Mouse (Mus musculus): Measurements from ENCODE around the gene Zp1. TPM values are rescaled to one million over a fixed set of nuclear protein-coding genes. Genes with fewer than 3 reads are reported as not detected.
A peak's percentile ranks its signal among the peaks of the same experiment; 100 is the strongest.

The Zp1 gene
- polyA plus RNA-seq (2017; shearing (Covaris generic)) = not detected

DNA sequence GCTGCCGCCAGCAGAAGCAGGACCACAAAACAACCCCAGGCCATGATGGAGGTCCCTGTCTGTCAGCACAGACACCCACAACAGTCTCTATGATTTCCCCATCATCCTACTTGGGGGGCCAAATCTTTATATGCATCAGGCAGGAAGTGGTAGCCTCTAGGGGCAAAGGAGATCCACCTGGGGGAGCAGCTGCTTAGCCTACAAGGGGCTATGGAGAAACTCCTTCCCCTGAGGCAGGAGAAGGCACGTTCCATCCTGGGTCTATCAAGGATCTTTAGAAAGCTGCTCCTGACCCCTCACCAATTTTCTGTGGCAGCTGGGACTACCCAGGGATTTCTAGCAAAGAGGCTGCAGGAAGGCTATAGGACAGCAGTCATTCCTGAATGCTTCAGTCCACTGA lies at the start of gene Zp1:
Gene Zp1, minus strand, starts transcription at position 101 of the 400 bp plus-strand sequence.
- no peak for ATAC-seq

- ATAC-seq = no peak
Observed at GRCm38 (mm10) chr19:10968578-10968977, 48.1 kb upstream of the Zp1 start.

GRCm38 (mm10) chr19:10965721-10966120 lies 45.3 kb upstream of the Zp1 start:
- ATAC-seq = no peak

GRCm38 (mm10) chr19:10959978-10960346 lies 39.5 kb upstream of the Zp1 start:
- ATAC-seq = no peak

DNA sequence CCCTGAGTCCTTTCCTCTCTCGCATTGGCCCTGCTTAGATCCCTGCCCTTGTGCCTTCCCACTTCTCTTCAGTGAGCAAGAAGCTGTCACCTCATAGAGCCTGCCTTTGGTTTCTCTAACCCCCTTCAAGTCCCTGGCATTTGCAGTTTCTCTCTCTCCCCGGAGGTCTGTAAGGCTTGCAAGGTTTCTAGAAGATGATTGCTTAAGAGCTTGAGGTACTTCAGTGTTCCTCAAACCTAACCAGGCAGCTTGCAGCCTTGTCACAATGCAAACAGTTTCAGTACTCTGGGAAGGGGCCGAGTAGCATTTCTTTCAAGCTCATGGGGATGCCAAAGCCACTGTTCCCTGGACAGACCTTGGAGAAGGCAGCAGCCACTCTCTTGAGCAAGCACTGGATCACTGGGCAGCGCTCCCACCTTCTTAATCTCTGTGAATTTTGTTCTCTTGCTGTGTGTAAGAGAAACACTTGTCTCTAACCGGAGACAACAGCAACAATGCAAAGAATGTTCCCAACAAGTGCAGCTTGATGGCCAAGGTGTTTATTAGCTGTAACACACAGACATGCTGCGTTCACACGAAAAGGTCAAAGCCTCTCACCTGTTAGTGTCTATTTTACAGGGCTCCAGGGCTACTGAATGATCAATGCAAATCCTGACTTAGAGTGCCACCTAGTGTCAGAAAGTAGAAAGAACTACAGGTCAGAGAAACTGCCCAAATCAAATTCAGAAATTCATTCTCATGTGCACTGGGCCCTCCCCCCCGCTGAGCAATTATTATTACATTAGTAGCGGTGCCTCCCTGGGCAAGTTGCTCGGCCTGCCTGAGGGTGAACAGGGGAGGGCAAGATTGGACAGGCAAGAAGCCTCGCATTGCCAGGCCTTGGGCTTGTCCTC lies 38.9 kb upstream of the Zp1 start:
- peak; percentile 68 for ATAC-seq

DNA sequence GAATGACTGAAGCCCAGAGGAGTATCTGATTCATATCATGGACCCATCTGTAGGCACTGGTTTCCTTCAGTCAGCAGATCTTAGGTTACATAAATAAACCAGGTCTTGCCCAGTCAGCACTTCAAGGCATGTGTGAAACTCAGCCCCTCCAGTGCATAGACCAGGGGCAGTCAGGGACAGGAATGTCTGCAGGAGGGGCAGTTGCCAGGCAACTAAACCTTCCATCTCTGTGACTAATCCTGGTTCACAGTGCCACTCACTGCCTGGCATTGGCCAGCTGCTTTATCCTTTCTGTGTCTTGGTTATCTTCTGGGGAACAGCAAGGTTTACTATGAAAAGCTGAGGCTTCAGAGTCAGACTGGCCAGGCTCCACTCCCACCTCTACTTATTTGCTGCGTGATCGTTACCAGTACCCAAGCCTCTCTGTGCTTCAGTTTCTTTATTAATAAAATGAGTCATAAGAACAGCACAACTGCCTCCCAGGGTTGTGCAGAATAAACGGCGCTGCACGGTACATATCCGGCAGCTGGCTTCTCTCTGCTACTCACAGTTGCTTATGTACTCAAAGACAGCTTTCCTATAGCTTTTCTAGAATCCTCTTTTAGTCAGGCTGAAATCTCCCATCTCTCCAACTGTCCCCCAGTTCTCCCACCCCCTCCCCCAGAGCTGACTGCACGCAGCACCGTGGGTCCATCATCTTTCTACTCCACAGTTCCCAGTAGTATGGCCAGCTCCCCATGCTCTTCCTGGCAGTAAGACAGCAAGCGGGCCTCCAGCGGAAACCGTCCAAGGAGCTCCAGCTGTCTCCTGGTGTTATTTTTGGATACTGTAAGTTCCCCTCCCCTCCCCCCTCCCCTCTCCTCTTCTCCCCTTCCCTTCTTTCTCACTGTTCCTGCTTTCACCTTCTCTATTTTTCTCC lies 31.8 kb upstream of the Zp1 start:
- no peak for ATAC-seq

DNA sequence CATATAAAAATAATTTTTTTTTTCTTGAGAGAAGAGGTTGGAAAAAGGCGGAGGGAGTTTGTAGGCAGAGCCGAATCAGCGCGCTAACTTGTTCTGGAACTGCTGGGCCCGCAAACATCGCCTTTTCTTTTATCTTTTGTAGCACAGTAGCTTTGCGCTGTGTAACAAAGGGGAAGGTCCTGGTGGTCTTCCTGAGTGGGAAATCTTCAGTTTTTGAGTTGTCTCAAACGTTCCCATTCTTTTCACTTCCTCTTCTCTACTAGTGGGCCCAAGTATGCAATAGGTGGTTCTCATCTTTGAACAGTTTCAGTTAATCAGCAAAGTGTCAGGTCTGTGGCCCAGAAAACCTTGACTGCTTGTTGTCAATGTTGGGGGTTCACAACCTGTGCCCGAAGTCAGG lies 29.1 kb upstream of the Zp1 start:
- ATAC-seq = no peak

GRCm38 (mm10) chr19:10949112-10949511 lies 28.7 kb upstream of the Zp1 start, which contains the start of gene Ccdc86:
TSS of gene Ccdc86 (minus strand) at chr19:10949266.
- ATAC-seq = peak; percentile 97

DNA sequence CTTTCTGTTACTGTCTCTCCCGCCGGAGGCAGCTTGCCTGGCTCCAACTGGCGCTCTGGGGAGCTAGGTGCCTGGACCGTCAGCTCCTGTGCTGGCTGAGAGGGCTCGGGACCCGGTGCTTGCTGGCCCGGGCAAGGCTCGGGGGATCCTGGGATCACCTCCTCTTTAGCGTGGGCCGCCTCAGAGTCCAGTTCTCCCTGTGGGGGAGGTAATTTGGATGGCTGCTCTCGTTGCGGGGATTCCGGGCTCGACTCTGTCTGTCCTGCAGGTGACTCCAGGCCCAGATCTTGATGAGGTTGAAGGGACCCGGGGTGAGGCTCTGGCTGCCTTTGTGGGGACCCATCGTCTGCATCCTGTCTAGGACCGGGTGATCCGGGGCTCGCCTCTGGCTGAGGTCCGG lies 28.0 kb upstream of the Zp1 start:
- peak; percentile 31 for ATAC-seq

DNA sequence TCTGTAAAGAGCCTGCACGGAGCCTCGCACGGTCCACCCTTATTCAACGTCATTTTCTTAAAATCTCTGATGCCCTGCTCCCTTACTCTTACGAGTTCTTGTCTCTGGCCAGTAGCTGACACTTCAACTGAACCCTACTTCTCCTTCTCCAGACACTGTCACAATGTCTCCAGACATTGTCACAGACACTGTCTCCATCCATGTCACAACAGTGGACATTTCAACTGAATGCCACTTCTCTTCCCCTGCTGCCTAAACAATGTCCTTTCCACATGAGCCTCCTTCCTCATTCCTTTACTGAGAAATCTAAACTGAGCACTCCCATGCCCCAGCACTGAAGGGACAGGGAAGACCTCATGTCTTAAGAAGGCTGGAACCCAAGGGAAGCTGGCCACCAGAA lies 26.8 kb upstream of the Zp1 start:
- ATAC-seq = no peak

DNA sequence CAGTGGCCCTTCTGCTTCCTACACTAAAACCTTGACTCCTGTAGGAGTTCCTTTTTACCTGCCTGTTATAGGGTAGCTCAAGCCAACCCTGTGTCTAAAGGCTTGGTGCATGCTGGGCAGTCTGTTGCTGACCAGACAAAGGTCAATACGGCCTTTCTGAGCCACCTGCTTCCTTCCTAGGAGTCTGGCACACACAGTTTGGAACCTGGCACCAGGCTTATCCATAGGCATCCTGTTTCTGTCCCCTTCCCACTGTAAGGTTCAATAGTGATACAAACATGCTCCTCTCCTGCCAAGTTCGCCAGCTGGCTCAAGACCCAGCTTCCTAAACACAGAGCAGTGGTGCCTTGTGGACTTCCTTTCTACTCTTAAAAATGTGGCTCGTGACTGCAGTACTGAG lies 26.1 kb upstream of the Zp1 start:
- no peak for ATAC-seq

DNA sequence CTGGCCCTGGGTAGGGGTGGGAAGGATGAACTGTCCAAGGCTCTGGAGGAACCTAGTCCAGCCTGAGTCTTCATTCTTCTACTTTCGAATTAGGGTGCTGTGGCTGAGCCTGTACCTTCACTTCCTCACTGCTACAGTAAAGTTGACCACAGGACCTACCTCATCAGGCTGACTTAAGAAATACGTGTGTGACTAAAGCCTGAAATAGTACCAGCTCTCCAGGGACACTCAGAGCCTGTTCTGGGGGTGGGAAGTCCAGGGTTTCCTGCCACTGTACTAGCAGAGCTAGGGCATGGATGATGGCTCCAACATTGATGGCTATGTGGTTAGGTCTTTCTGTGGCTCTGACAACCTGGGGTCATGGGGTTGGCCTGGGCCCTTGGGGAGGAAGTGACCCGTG lies 23.5 kb upstream of the Zp1 start:
- ATAC-seq = no peak

DNA sequence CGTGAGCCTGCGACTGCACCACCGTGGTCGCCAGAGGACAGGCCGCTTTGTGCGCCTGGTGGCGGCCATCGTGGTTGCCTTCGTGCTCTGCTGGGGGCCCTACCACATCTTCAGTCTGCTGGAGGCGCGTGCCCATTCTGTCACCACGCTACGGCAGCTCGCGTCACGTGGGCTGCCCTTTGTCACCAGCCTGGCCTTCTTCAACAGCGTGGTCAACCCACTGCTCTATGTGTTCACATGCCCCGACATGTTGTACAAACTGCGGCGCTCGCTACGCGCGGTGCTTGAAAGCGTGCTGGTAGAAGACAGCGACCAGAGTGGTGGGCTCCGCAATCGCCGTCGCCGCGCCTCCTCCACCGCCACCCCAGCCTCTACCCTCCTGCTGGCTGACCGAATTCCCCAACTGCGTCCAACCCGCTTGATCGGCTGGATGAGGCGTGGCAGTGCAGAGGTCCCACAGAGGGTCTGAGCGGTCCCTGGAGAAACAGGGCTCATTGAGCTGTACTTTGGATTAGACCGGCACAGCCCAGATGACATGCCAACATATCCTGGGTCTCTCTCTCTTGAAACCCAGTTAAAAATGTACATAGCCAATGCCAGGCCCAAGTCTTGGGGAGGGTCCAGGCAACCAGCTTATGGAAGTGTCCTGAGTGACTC lies 20.5 kb upstream of the Zp1 start:
- no peak for ATAC-seq

- ATAC-seq = peak; percentile 61
Observed at GRCm38 (mm10) chr19:10940097-10940800, 19.8 kb upstream of the Zp1 start.

DNA sequence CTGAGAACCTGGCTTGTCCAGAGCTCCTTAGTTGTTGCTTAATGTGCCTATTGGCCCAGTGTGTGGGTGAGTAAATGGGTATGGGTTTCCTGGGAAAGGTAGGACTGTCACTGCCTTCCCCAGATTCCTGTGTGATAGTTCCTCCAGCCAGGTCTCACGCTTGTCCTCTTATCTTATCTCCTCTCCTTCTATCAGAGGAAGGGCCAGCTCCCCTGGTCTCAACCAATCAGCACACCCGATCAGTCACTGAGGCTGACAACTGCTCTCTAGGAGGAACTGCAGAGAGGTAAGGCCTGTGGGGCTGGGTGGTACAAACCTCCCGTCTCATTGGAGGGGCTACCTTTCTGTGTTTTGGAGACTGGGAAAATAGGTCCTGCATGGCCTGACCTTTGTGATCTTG lies 18.3 kb upstream of the Zp1 start:
- ATAC-seq = no peak

DNA sequence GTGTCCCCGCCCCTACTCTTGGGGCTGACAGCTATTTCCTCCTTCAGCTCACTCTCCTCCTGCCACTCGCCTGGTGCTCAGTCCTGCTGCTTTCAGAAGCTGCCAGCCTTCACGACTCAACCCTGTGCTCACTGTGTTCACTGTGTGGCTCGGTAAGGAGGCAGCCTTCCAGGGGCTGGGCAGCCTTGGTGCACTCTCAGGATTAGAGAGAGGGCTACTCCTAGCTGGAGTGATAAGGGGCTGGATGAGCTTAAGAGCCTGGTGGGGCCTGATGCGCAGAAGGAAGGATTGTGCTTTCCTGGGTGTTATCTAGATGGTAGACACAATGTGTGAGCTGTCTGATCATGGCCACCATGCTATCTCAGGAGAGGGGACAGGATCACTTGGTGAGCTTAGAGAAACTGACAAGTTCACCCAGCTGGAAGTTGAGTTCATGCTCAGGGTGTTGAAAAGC lies 16.7 kb upstream of the Zp1 start, which contains the start of gene Ptgdr2:
Gene Ptgdr2, plus strand, starts transcription at position 51 of the 454 bp plus-strand sequence.
- ATAC-seq = no peak

DNA sequence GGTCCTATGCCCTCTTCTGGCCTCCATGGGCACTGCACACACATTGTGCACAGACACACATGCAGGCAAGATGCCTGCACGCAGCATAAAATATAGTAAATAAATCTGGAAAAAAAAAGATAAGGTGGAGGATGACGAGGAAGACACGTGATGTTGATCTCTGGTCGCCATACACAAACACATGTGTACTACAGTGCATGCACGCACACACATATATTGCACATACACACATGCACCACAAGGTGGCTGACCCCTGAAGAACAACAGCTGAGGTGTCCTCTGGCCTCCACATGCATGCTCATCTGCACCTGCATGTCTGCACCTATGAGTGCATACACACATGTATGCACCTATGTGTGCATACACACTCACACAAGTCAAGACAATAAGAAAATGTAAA lies 15.6 kb upstream of the Zp1 start:
- ATAC-seq = no peak

DNA sequence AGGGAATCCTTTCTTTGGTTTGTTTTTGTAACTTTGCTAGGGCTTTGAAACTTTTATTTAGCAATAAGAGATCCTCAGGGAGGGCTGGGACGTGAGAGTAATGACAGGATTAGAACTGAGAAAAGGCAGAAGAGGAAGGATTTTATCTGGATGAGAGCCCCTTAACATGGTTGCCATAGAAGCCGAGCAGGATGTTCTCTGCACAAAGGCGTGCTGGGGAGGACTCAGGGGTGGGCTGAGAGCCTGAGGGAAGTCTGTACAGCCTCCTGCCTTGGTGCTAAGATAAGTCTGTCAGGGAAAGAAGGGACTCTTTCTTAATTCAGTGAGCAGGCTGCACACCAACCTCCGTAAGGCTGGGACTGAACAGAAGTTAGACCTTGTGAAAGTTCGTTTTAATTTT lies 14.6 kb upstream of the Zp1 start:
- ATAC-seq = no peak

GRCm38 (mm10) chr19:10930641-10931040 lies 10.2 kb upstream of the Zp1 start:
- no peak for ATAC-seq

- ATAC-seq = no peak
Observed at GRCm38 (mm10) chr19:10926666-10927065, 6.2 kb upstream of the Zp1 start.

DNA sequence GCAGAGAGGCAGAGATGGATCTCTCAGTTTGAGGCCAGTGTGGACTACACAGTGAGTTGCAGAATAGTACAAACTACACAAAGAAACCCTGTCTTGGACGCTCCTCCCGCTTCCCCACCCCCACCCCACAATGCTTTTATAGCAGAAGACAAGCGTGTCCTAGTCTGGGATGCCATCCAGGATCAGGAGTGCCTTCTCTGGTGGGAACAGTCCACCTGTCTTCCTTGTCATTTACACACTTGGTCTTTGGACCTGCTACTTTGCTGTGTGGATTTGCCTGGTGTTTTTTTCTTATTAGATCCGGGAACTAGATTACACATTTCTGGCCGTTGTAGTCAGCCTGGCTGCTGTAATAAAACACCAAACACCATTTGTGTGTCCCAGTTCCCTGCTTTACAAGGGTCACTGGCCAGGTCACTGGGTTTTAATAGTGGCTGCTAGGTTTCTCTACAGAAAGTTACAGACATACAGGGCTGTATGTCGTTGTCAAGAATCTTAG lies 5.7 kb upstream of the Zp1 start:
- no peak for ATAC-seq

- no peak for ATAC-seq
Observed at GRCm38 (mm10) chr19:10924220-10924619, 3.8 kb upstream of the Zp1 start.
